Mouse (Mus musculus) hindbrain, embryonic 15.5 days (tissue): ENCODE measurements at regions not wholly inside any gene's neighbourhood (a gene's known extent, or its start where the extent isn't known, plus 50 kb on each side); places are given as distances from the start of the nearest gene placed in this dataset.
A peak's percentile ranks its signal among the peaks of the same experiment; 100 is the strongest.

ENCODE experiments used
- ATAC-seq: fragments of 200-750 bp; cut with Nextera tagmentation; 2 replicates; pipeline ENCODE4 v1.8.0; 2017; ENCODE audit warnings: low read depth, moderate number of reproducible peaks, moderate TSS enrichment; ENCODE audit not compliant: low FRiP score
- H3K27ac ChIP-seq: fragments of 300-500 bp; sonication (generic); replicated peaks from 2 replicates; pipeline ENCODE4 v1.5.1; 2015; ENCODE audit warnings: mild to moderate bottlenecking, inconsistent platforms
- H3K27me3 ChIP-seq: fragments of 300-500 bp; sonication (generic); 2 replicates; pipeline ENCODE4 v1.6.1; 2015; ENCODE audit warnings: control low read depth, inconsistent platforms
- H3K36me3 ChIP-seq: fragments of 300-500 bp; sonication (generic); 2 replicates; pipeline ENCODE4 v1.6.1; 2015; ENCODE audit warnings: control low read depth, inconsistent platforms
- H3K4me1 ChIP-seq: fragments of 300-500 bp; sonication (generic); replicated peaks from 2 replicates; pipeline ENCODE4 v1.6.1; 2015; ENCODE audit warnings: control low read depth, inconsistent platforms
- H3K4me2 ChIP-seq: fragments of 300-500 bp; sonication (generic); 2 replicates; pipeline ENCODE4 v1.6.1; 2015; ENCODE audit warnings: moderate library complexity, mild to moderate bottlenecking, inconsistent platforms
- H3K4me3 ChIP-seq: fragments of 300-500 bp; sonication (generic); 2 replicates; pipeline ENCODE4 v1.5.1; 2015; ENCODE audit warnings: mild to moderate bottlenecking, inconsistent platforms
- H3K9ac ChIP-seq: fragments of 300-500 bp; sonication (generic); 2 replicates; pipeline ENCODE4 v1.6.1; 2015; ENCODE audit warnings: inconsistent platforms
- H3K9me3 ChIP-seq: fragments of 300-500 bp; sonication (generic); 2 replicates; pipeline ENCODE4 v1.6.1; 2016; ENCODE audit warnings: control low read depth, inconsistent platforms
- WGBS: fragments of 180-500 bp; shearing (Covaris S2); methylation state at CpG from one replicate; pipeline ENCODE4 v1.1.7; 2015; 5-methylcytosine and 5-hydroxymethylcytosine counted together

DNA sequence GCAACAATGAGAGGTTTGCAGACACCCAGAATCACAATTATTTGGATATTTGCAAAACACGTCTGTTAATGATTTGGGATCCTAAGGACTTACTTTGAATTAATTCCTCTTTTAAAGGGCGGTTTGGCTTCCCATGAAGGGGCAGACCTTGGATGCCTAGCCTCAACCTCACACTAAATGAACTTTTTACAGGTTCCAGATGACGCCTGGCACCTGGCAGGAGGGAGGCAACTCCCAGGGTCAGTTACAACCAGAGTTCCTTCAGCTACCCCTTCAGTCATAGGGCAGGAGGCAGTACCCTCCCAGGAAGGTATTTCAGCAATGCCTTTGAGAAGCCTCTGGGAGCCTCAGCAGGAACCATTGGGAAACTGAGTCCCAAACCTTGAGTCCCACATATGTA is 57.9 kb upstream of the Stx18 start:
- H3K9me3 ChIP-seq = no peaks in the 10 kb centered on the region
- H3K4me3 ChIP-seq = no peak overlapping the region
- peaks cover 5% of the 10 kb centered on the region; the same call in 1 of the 2 replicates for H3K4me1 ChIP-seq
- no peak overlapping the region for H3K4me2 ChIP-seq
- no peak overlapping the region for H3K9ac ChIP-seq
- WGBS = 82% methylated on average over 3 of the region's 3 CpGs
- H3K27ac ChIP-seq = no peak overlapping the region
- H3K27me3 ChIP-seq = no peaks in the 10 kb centered on the region
- no peak for ATAC-seq
- no peaks in the 10 kb centered on the region for H3K36me3 ChIP-seq

DNA sequence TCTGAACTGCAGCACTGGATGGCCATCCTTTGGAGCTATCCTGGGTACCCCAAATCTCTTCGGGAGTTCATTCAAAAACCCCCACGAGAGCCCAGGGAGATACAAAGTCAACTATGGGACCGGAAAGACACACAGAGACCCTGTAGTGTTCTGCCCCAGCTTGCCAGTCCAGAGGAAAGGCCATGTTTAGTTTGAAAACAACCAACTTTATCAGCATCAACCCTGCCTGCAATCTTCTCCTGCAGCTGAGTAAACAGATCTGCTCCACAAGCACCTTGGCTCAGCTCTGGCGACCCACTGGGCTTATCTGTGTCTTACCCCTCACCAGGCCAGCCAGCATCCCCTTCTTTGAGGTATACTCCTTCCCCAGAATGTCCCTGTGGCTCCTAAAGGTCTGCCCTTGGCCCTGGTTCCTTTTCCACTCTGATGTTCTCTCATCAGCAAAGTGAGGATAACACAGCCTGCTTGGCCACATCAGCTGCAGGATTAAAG is 61.6 kb upstream of the Stx18 start:
- H3K4me1 ChIP-seq = peaks cover 9% of the 10 kb centered on the region
- no peak for ATAC-seq
- WGBS = 81% methylated on average over 4 of the region's 4 CpGs

DNA sequence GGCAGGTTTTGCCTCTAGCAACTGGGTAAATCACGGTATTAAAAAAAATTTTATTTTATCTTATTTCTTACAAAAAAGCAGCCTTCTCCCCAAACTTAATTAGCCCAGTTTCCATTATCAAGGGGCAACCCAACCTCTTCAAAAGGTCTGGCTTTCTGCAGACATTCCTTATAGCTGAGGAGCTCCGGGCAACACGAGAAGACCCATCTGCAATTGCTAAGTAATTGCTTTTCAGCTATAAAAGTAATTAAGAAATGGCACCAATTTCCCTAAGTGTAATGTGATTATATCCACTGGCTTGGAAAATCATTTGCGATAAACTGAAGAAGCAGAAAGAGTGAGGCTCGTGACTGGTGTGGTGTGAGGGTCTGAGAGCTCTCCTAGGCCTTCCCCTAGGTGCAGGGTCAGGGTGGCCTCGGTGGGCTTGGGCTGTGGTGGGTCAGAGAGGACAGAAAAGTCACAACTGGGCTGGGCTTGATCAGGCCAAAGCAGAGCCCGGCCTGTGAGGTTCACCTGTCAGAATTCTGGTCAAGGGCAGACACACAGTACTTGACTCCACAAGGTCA is 65.5 kb upstream of the Stx18 start:
- H3K4me2 ChIP-seq = no peak overlapping the region
- H3K4me3 ChIP-seq = no peak overlapping the region
- peak; percentile 57 for ATAC-seq
- H3K4me1 ChIP-seq = peaks cover 11% of the 10 kb centered on the region
- no peak overlapping the region for H3K27ac ChIP-seq
- peaks cover 28% of the 10 kb centered on the region for H3K27me3 ChIP-seq
- H3K9ac ChIP-seq = no peak overlapping the region
- WGBS = 70% methylated on average over 7 of the region's 7 CpGs
- H3K36me3 ChIP-seq = no peaks in the 10 kb centered on the region
- H3K9me3 ChIP-seq = no peaks in the 10 kb centered on the region

More for the DNA sequence above, 61.6 kb upstream of the Stx18 start:
- Histone ChIP-seq H3K9ac (no peak overlapping the region), H3K27ac (no peak overlapping the region), H3K4me3 (no peak overlapping the region), H3K36me3 (no peaks in the 10 kb centered on the region), H3K27me3 (no peaks in the 10 kb centered on the region), H3K4me2 (no peak overlapping the region), H3K9me3 (no peaks in the 10 kb centered on the region)

DNA sequence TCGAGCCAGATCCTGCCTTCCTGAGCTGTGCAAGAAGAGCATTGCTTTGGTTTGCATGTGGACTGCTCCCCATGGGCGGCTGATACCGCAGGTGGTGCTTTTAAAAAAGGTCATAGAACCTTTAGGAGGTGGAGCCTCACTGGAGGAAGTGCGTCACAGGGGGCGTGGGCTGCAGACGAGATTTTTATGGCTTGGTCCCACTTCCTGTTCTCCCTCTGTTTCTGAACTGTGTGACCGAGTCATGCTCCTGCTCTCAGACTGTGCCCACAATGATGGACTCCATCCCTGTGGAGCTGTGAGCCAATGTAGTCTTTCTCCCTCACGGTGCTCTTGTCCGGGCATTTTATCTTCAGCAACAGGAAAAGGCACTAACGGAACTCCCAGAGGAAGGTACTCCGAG is 66.8 kb upstream of the Stx18 start:
- Histone ChIP-seq H3K9me3 (no peaks in the 10 kb centered on the region), H3K9ac (no peak overlapping the region), H3K4me3 (no peak overlapping the region), H3K27me3 (peaks cover 39% of the 10 kb centered on the region), H3K27ac (no peak overlapping the region), H3K36me3 (no peaks in the 10 kb centered on the region), H3K4me1 (peaks cover 15% of the 10 kb centered on the region), H3K4me2 (no peak overlapping the region)
- WGBS = 74% methylated on average over 11 of the region's 11 CpGs
- ATAC-seq = no peak

DNA sequence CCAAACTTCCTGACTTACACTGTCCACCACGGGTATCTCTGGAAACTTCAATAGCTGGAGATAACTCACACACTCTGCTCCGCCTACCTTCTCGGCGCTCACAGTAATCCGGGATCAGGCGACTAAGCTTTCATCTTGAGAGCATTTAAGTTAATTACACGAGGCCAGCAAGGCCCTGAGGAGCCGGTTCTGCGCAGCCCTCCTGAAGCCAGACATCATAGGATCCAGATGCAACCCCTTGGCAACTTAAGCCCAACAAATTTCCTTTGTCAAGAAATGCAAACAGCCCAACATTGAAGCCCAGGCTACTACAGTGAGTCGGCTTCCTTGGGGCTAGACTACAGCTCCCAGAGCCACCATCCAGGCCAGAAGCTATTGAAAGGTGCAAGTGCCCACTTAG is 69.9 kb upstream of the Stx18 start:
- Histone ChIP-seq H3K36me3 (no peaks in the 10 kb centered on the region), H3K9ac (no peak overlapping the region), H3K4me1 (peaks cover 15% of the 10 kb centered on the region), H3K4me3 (no peak overlapping the region), H3K27me3 (peaks cover 51% of the 10 kb centered on the region), H3K4me2 (no peak overlapping the region), H3K27ac (no peak overlapping the region), H3K9me3 (no peaks in the 10 kb centered on the region)
- 32% methylated on average over 10 of the region's 10 CpGs for WGBS
- no peak for ATAC-seq

DNA sequence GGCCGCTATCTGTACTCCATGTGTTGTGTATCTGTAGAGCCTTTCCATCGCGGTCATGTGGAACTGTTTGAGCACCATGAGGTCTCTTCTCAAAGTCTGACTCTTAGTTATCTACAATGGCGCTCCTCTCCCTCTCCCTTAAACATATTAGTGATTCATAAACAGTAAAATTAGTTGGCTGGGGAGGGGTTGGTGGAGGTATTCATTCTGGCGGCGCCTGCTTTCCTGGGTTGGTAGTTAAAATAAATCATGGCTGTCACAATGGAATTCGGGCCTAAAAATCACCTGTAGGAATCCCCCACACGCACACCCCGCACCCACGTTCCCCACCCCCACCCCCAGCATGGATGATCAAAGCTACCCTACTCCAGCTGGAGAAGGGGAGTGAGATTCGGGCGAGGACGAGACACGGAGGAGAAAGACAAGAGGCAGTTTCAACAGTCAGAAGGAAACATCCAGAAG is 70.6 kb upstream of the Stx18 start:
- no peak overlapping the region for H3K4me2 ChIP-seq
- peaks cover 51% of the 10 kb centered on the region for H3K27me3 ChIP-seq
- no peak overlapping the region for H3K27ac ChIP-seq
- no peaks in the 10 kb centered on the region for H3K36me3 ChIP-seq
- ATAC-seq = no peak
- no peak overlapping the region for H3K4me3 ChIP-seq
- H3K9me3 ChIP-seq = no peaks in the 10 kb centered on the region
- H3K9ac ChIP-seq = no peak overlapping the region
- peaks cover 15% of the 10 kb centered on the region for H3K4me1 ChIP-seq
- 15% methylated on average over 14 of the region's 14 CpGs for WGBS

DNA sequence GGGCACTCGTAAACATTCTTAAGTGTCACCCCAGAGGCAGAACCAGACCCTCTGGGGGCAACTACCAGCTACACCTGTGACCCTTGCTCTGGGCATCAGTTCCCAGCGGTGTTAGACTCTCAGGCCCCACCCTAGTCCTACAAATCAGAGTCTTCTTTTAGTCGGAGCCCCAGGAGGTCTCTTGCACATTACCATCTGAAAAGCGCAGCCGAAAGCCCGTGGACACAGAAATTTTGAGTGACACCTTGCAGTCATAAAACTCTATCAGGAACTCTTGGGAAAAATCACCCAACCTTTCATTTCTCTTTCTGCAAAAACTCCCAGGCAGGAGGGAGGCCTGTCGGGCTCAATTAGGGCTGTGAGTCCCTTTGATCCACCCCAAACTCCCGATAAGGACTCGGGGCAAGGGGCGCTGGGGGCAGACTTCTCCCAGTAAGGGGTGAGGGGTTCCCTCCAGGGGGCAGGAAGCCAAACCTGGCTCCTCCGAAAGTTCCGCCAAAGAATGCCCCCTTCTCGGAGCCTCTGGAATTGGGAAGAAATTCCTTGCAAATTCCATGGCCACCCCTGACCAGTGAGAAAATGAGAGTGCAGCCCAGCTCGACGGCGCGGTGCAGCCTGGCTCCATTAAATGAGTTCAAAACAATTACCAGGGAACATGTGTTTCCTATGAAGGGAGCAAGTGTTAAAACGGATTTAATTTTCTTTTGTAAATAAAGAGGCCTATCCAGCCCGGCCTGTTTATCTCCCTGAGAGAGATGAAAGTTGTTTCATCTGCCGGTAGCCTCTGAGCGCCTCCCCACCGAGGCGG is 71.2 kb upstream of the Stx18 start:
- 9% methylated on average over 23 of the region's 23 CpGs for WGBS
- Histone ChIP-seq H3K9ac (no peak overlapping the region), H3K4me1 (peaks cover 9% of the 10 kb centered on the region), H3K36me3 (no peaks in the 10 kb centered on the region), H3K9me3 (no peaks in the 10 kb centered on the region), H3K4me2 (no peak overlapping the region), H3K27ac (no peak overlapping the region), H3K27me3 (peaks cover 51% of the 10 kb centered on the region), H3K4me3 (no peak overlapping the region)
- ATAC-seq = no peak

DNA sequence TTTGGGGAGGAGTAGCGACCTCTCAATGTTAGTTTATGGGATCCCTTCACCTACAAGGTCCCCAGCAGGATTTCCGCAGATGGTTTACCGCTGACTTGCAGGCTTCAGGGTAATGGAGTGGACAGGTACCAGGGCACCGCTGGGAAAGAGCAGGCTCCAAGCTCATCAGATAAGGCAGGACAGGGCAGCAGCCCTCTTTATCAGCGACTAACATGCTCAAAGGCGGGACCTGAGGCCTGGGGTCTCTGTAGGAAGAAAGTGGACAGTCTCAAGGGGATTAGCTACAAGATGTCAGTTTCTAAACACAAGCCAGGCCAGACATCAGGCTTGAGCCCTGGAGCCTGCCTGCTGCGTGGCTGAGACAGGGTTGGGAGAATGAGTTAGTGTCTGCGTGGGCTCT is 74.9 kb upstream of the Stx18 start:
- H3K9me3 ChIP-seq = no peaks in the 10 kb centered on the region
- no peaks in the 10 kb centered on the region for H3K36me3 ChIP-seq
- no peak overlapping the region for H3K4me2 ChIP-seq
- no peak overlapping the region for H3K9ac ChIP-seq
- no peak overlapping the region for H3K27ac ChIP-seq
- 75% methylated on average over 8 of the region's 8 CpGs for WGBS
- peaks cover 32% of the 10 kb centered on the region for H3K27me3 ChIP-seq
- no peak for ATAC-seq
- peaks cover 5% of the 10 kb centered on the region; the same call in 1 of the 2 replicates for H3K4me1 ChIP-seq
- no peak overlapping the region for H3K4me3 ChIP-seq

DNA sequence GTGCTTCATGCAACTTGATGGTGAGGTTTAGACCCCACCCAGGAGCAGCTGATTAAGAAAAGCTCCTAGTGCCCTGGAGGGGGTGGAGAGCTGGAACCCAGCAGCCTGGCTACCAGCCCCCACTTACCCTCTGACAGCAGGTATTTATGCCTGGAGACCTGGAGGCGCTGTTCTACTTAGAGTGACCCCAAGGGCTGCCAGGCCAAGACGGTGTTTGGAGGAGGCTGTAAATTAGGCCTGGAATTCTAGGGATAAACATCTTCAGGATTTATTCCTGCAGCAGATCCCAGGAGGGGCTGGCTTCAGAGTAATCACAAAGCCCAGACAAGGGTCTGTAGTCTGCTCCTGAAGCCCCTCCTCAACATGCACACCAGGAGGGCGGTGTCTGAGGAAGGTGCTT is 76.0 kb upstream of the Stx18 start:
- Histone ChIP-seq H3K9me3 (no peaks in the 10 kb centered on the region), H3K27me3 (peaks cover 22% of the 10 kb centered on the region), H3K4me2 (no peak overlapping the region), H3K27ac (no peak overlapping the region), H3K4me3 (no peak overlapping the region), H3K36me3 (no peaks in the 10 kb centered on the region), H3K9ac (no peak overlapping the region), H3K4me1 (no peaks in the 10 kb centered on the region)
- no peak for ATAC-seq
- WGBS = 43% methylated on average over 3 of the region's 3 CpGs

DNA sequence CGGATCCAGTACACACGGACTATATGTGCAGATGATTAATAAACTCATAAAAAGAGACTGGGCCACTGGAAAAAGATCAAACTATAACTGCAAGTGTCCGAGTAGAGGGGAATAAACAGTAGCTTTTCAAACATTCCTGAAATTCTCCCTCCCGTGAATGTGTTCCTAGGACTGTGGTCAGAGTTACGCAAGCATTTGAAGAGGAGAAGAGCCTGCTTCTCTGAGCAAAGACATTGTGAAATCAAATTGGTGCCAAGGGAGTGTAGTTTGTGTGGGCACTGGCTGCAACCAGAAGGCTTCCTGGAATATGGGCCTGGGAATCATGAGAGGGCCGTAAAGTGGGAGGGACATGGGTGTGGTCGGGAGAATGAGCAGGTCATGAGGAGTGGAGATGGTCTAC is 78.3 kb upstream of the Stx18 start:
- Histone ChIP-seq H3K36me3 (no peaks in the 10 kb centered on the region), H3K4me3 (no peak overlapping the region), H3K4me2 (no peak overlapping the region), H3K27me3 (peaks cover 5% of the 10 kb centered on the region; the same call in 1 of the 2 replicates), H3K9me3 (no peaks in the 10 kb centered on the region), H3K9ac (no peak overlapping the region), H3K4me1 (no peaks in the 10 kb centered on the region), H3K27ac (no peak overlapping the region)
- no peak for ATAC-seq
- WGBS = 91% methylated on average over 7 of the region's 7 CpGs

DNA sequence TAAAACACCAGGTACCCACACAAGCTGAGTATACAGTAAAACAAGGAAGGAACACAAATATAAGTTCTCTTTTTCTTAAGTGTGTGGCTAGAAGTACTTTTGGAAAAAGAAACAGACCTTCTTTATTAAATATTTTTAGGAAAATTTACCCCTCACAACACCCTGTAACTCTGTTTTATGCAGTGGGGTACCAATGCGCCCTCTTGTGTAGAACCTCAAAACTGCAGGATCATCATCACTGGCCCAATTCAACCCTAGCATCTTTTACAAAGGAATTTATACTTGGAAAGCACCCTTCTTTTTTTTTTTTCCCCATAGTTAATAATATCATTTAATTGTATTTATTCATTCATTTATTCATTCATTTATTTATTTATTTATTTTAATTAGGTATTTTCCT is 86.4 kb upstream of the Stx18 start:
- Histone ChIP-seq H3K4me3 (no peak overlapping the region), H3K4me2 (no peak overlapping the region), H3K27me3 (no peaks in the 10 kb centered on the region), H3K36me3 (no peaks in the 10 kb centered on the region), H3K4me1 (no peaks in the 10 kb centered on the region), H3K9ac (no peak overlapping the region), H3K9me3 (no peaks in the 10 kb centered on the region), H3K27ac (no peak overlapping the region)
- 3% methylated on average over 1 of the region's 1 CpGs for WGBS
- no peak for ATAC-seq

DNA sequence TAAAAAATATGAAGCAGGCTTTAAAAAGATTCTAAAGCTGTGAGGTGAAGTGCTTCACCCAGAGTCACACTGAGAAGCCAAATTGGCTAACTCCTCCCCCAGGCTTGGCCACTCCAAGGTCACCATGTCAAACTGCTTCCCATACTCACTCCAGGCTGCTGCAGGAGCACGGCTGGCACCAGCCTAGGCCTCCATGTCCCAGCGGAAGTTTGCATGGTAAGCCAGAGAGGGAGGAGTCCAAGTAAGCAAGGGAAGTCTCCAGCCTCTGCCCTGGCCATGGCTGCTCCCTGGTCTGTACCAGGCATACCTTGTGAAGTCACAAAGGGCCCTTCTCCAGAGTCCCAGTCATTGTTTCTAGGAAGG is 105.8 kb upstream of the Stx18 start:
- Histone ChIP-seq H3K9me3 (no peaks in the 10 kb centered on the region), H3K27ac (no peak overlapping the region), H3K4me3 (no peak overlapping the region), H3K9ac (no peak overlapping the region), H3K27me3 (0 out of 2 replicates have a peak, but pooled peaks cover 3% of the 10 kb centered on the region), H3K4me1 (no peaks in the 10 kb centered on the region), H3K36me3 (no peaks in the 10 kb centered on the region), H3K4me2 (no peak overlapping the region)
- no peak for ATAC-seq
- whole genome bisulfite sequencing = 65% methylated on average over 2 of the region's 2 CpGs
